Mouse (Mus musculus): ENCODE measurements around the gene Flot2. TPM values are rescaled to one million over a fixed set of nuclear protein-coding genes. Genes with fewer than 3 reads are reported as not detected.

Flot2 gene
- polyA plus RNA-seq (2014; fragmentation: Illumina TruSeq; extraction: RNeasy Lipid Tissue Mini Kit (QIAGEN cat#74804); ENCODE audit: low read depth, low replicate concordance), result 6.2 TPM

GRCm38 (mm10) chr11:78037831-78038752 is at the start of gene Flot2:
Flot2 (plus strand) TSS chr11:78037931.

GRCm38 (mm10) chr11:78031947-78032808 is 5.6 kb upstream of the Flot2 start, which contains the start of gene Dhrs13:
Dhrs13 (plus strand) TSS chr11:78032280.

GRCm38 (mm10) chr11:78079961-78080921 is 42.5 kb downstream of the Flot2 start, which contains the start of gene Eral1:
Eral1 (minus strand) TSS chr11:78080383.

GRCm38 (mm10) chr11:78094504-78095143 is 56.9 kb downstream of the Flot2 start, which contains the start of gene Fam222b:
Fam222b (plus strand) TSS chr11:78094660.

Other genes with a start within 250 kb of the Flot2 start
- gene Pipox, start 143.8 kb upstream of the Flot2 start, polyA plus RNA-seq (2014; fragmentation: Illumina TruSeq; extraction: RNeasy Lipid Tissue Mini Kit (QIAGEN cat#74804); ENCODE audit: low read depth, low replicate concordance), result 194 TPM
- not detected for gene Sez6, start 107.1 kb upstream of the Flot2 start, polyA plus RNA-seq (2014; fragmentation: Illumina TruSeq; extraction: RNeasy Lipid Tissue Mini Kit (QIAGEN cat#74804); ENCODE audit: low read depth, low replicate concordance)
- 8.5 TPM for gene Phf12, start 55.2 kb upstream of the Flot2 start, polyA plus RNA-seq (2014; fragmentation: Illumina TruSeq; extraction: RNeasy Lipid Tissue Mini Kit (QIAGEN cat#74804); ENCODE audit: low read depth, low replicate concordance)
- gene Dhrs13, start 5.7 kb upstream of the Flot2 start, polyA plus RNA-seq (2014; fragmentation: Illumina TruSeq; extraction: RNeasy Lipid Tissue Mini Kit (QIAGEN cat#74804); ENCODE audit: low read depth, low replicate concordance), result 6.5 TPM
- gene Eral1, start 42.5 kb downstream of the Flot2 start, polyA plus RNA-seq (2014; fragmentation: Illumina TruSeq; extraction: RNeasy Lipid Tissue Mini Kit (QIAGEN cat#74804); ENCODE audit: low read depth, low replicate concordance), result 5.8 TPM
- gene Fam222b, start 56.7 kb downstream of the Flot2 start, polyA plus RNA-seq (2014; fragmentation: Illumina TruSeq; extraction: RNeasy Lipid Tissue Mini Kit (QIAGEN cat#74804); ENCODE audit: low read depth, low replicate concordance), result 6.8 TPM
- gene Traf4, start 127.7 kb downstream of the Flot2 start, polyA plus RNA-seq (2014; fragmentation: Illumina TruSeq; extraction: RNeasy Lipid Tissue Mini Kit (QIAGEN cat#74804); ENCODE audit: low read depth, low replicate concordance), result 3.2 TPM
- 4.6 TPM for gene Nek8, start 138.7 kb downstream of the Flot2 start, polyA plus RNA-seq (2014; fragmentation: Illumina TruSeq; extraction: RNeasy Lipid Tissue Mini Kit (QIAGEN cat#74804); ENCODE audit: low read depth, low replicate concordance)
- 48.9 TPM for gene Tlcd1, start 138.8 kb downstream of the Flot2 start, polyA plus RNA-seq (2014; fragmentation: Illumina TruSeq; extraction: RNeasy Lipid Tissue Mini Kit (QIAGEN cat#74804); ENCODE audit: low read depth, low replicate concordance)
- 600 TPM for gene Rpl23a, start 145.7 kb downstream of the Flot2 start, polyA plus RNA-seq (2014; fragmentation: Illumina TruSeq; extraction: RNeasy Lipid Tissue Mini Kit (QIAGEN cat#74804); ENCODE audit: low read depth, low replicate concordance)
- 13.5 TPM for gene Rab34, start 150.5 kb downstream of the Flot2 start, polyA plus RNA-seq (2014; fragmentation: Illumina TruSeq; extraction: RNeasy Lipid Tissue Mini Kit (QIAGEN cat#74804); ENCODE audit: low read depth, low replicate concordance)
- 6.3 TPM for gene Proca1, start 155.5 kb downstream of the Flot2 start, polyA plus RNA-seq (2014; fragmentation: Illumina TruSeq; extraction: RNeasy Lipid Tissue Mini Kit (QIAGEN cat#74804); ENCODE audit: low read depth, low replicate concordance)
- 39.1 TPM for gene Sdf2, start 207.8 kb downstream of the Flot2 start, polyA plus RNA-seq (2014; fragmentation: Illumina TruSeq; extraction: RNeasy Lipid Tissue Mini Kit (QIAGEN cat#74804); ENCODE audit: low read depth, low replicate concordance)
- 12.9 TPM for gene Supt6, start 208.1 kb downstream of the Flot2 start, polyA plus RNA-seq (2014; fragmentation: Illumina TruSeq; extraction: RNeasy Lipid Tissue Mini Kit (QIAGEN cat#74804); ENCODE audit: low read depth, low replicate concordance)
- gene 2610507B11Rik, start 223.8 kb downstream of the Flot2 start, polyA plus RNA-seq (2014; fragmentation: Illumina TruSeq; extraction: RNeasy Lipid Tissue Mini Kit (QIAGEN cat#74804); ENCODE audit: low read depth, low replicate concordance), result 96.7 TPM